Mouse (Mus musculus): Measurements from ENCODE around the gene Lrig1.

- TF ChIP-seq CTCF (conservative IDR thresholded peaks at IDR 0.05; ENCODE audit: low read length) (no peak), NANOG (IDR thresholded peaks at IDR 0.05; ENCODE audit: borderline replicate concordance, low read length) (no peak), POU5F1 (IDR thresholded peaks at IDR 0.05; ENCODE audit: borderline replicate concordance, low read length) (no peak)
These were observed 654 bp upstream of the Lrig1 start for GRCm38 (mm10) chr6:94700612-94701011.
